Mouse (Mus musculus) kidney, embryonic 14.5 days (tissue): Measurements from ENCODE around the gene Rnf38. TPM values are rescaled to one million over a fixed set of nuclear protein-coding genes. Genes with fewer than 3 reads are reported as not detected.

Experiments
- ATAC-seq: fragments of 200-750 bp; cut with Nextera tagmentation; 2 replicates; pipeline ENCODE4 v1.8.0; 2017; ENCODE audit warnings: moderate number of reproducible peaks, mild to moderate bottlenecking, moderate TSS enrichment, moderate library complexity; ENCODE audit not compliant: low FRiP score, low TSS enrichment
- H3K27ac ChIP-seq: fragments of 300-500 bp; sonication (generic); 2 replicates; pipeline ENCODE4 v1.5.1; 2014; ENCODE audit warnings: low read depth, mild to moderate bottlenecking, low read length, moderate library complexity, mixed read lengths
- H3K27me3 ChIP-seq: fragments of 300-500 bp; sonication (generic); 2 replicates; pipeline ENCODE4 v1.6.1; 2014; ENCODE audit warnings: mild to moderate bottlenecking, low read length; ENCODE audit not compliant: control insufficient read depth, insufficient read depth
- H3K36me3 ChIP-seq: fragments of 300-500 bp; sonication (generic); 2 replicates; pipeline ENCODE4 v1.6.1; 2014; ENCODE audit warnings: low read length, mixed read lengths; ENCODE audit not compliant: control insufficient read depth, insufficient read depth
- H3K4me1 ChIP-seq: fragments of 300-500 bp; sonication (generic); 2 replicates; pipeline ENCODE4 v1.6.1; 2014; ENCODE audit warnings: low read length, mixed read lengths; ENCODE audit not compliant: control insufficient read depth, insufficient read depth
- H3K4me2 ChIP-seq: fragments of 300-500 bp; sonication (generic); replicated peaks from 2 replicates; pipeline ENCODE4 v1.6.1; 2014; ENCODE audit warnings: low read depth, mild to moderate bottlenecking, low read length
- H3K4me3 ChIP-seq: fragments of 300-500 bp; sonication (generic); 2 replicates; pipeline ENCODE4 v1.5.1; 2014; ENCODE audit warnings: mild to moderate bottlenecking, low read length
- H3K9ac ChIP-seq: fragments of 300-500 bp; sonication (generic); 2 replicates; pipeline ENCODE4 v1.6.1; 2014; ENCODE audit warnings: low read depth, mild to moderate bottlenecking, low read length, moderate library complexity
- H3K9me3 ChIP-seq: fragments of 300-500 bp; sonication (generic); 2 replicates; pipeline ENCODE4 v1.6.1; 2016; ENCODE audit warnings: low read length; ENCODE audit not compliant: control insufficient read depth
- WGBS: fragments of 180-500 bp; shearing (Covaris S2); extraction: QIAGEN DNeasy Blood & Tissue Kit; methylation state at CpG from one replicate; pipeline ENCODE4 v1.1.7; 2014; 5-methylcytosine and 5-hydroxymethylcytosine counted together
- polyA plus RNA-seq: library from polyadenylated mRNA; unstranded; fragments of >200 nt; fragmentation: Nextera tagmentation; extraction: Ambion mirVana; gene quantifications from 2 replicates; pipeline ENCODE4 v1.2.1, GENCODE M21; 2014

Gene Rnf38
- 25.8 and 41.0 TPM in 2 replicates for polyA plus RNA-seq

DNA sequence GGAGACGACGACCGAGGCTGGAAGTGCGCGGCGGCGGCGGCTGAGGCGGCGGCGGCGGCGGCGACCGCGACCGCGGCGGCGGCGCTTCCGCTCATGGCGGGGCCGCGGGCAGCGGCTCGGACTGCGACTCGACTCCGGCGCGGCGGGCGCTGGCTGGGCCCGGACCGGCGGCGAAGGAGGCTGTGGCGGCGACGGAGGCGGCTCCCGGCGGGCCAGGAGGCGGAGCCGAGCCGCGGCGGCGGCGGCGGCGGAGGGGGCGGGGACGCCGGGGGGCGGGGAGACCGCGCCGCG is at the start of gene Rnf38:
Rnf38 (minus strand) TSS at position 77 of the 291 bp plus-strand sequence.
- ATAC-seq: no peak
- H3K9ac ChIP-seq: peak within 1 kb of the TSS; percentile 88
- no CpG with 5 or more reads among the region's 61 CpGs for whole genome bisulfite sequencing
- peak within 1 kb of the TSS; percentile 90 for H3K27ac ChIP-seq
- peak within 1 kb of the TSS; percentile 78 for H3K4me2 ChIP-seq
- peaks cover 15% of the 10 kb centered on the region; the same call in 1 of the 2 replicates for H3K4me1 ChIP-seq
- no peaks in the 10 kb centered on the region for H3K9me3 ChIP-seq
- H3K27me3 ChIP-seq: no peaks in the 10 kb centered on the region
- H3K36me3 ChIP-seq: no peaks in the 10 kb centered on the region
- H3K4me3 ChIP-seq: peak within 1 kb of the TSS; percentile 79

DNA sequence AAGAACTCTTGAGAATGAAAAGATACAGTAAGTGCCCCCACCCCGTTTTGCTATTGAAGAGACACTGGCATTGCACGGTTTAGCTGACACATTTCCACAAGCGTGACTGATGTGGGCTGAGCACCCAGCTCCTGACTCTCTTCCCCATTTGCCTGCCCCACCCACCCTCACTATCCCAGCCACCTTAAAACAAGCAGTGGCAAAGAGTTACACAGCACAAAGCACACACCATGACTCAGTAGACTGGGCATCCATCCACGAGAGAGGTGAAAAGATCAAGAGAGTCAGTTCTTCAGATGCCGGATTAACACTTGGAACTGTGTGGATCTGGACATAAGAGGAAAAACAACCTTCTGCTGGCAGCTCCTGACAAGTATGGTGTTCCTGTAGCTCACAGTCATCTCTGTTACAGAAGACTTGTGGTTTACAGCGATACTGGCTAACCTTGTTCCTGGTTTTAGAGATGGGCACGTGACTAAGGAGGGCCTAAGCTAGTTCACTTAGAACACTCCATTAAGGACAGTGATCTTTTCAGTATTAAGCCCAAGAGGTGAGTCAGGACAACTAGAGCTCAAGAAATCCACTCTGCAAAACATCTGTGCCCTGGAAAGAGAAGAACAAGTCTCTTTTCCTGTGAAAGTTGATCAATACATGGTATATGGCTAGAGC is 48.1 kb upstream of the Rnf38 start:
- ATAC-seq: no peak
- Histone ChIP-seq H3K4me3 (no peak overlapping the region), H3K27ac (no peak overlapping the region), H3K4me2 (no peak overlapping the region), H3K36me3 (no peaks in the 10 kb centered on the region), H3K27me3 (no peaks in the 10 kb centered on the region), H3K4me1 (no peaks in the 10 kb centered on the region), H3K9me3 (no peaks in the 10 kb centered on the region), H3K9ac (no peak overlapping the region)
- 80% methylated on average over 7 of the region's 7 CpGs for WGBS

DNA sequence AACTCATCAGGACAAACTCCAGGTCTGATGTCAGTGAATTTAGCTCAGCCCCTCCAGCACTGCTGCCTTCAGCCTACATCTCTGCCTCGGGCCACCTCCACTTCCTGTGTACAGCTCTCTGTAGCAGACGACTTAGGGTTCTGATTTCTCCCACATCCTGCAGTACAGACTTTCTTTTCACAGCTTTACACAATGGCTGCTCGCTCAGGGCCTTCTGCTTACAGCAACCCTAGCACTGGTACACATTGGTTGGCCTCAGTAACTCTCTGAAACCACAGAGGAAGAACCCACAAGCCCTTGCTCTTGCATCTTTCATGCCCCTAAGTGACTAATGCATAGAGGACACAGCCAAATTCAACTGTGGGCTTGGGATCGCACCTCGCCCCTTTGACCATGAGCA is 37.5 kb upstream of the Rnf38 start:
- no peak overlapping the region for H3K9ac ChIP-seq
- H3K27ac ChIP-seq: no peak overlapping the region
- H3K4me1 ChIP-seq: no peaks in the 10 kb centered on the region
- ATAC-seq: no peak
- no peaks in the 10 kb centered on the region for H3K27me3 ChIP-seq
- H3K9me3 ChIP-seq: no peaks in the 10 kb centered on the region
- WGBS: 65% methylated on average over 5 of the region's 5 CpGs
- H3K4me2 ChIP-seq: no peak overlapping the region
- H3K4me3 ChIP-seq: no peak overlapping the region
- H3K36me3 ChIP-seq: no peaks in the 10 kb centered on the region

DNA sequence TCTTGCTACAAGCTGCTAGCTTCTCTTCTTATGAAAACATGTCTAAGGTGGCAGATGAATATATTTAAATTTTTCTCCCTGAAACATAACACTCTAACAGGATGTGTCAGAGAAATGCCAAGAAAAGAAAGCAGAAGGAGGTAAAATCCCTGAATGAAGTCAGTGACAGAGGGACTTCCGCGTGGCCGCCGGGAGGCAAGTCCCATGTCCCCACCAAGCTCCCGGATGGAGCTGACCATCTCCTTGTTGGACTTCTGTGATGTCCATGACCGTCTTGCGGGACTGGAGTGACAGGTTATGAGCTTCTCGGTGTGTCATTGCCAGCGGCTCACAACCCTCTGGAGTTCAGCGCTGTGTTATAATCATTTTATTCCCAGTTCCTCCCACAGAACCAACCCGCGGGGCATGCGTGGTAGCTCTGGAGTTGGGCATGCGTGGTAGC is 35.8 kb upstream of the Rnf38 start:
- Histone ChIP-seq H3K4me3 (no peak overlapping the region), H3K27me3 (no peaks in the 10 kb centered on the region), H3K4me2 (no peak overlapping the region), H3K36me3 (no peaks in the 10 kb centered on the region), H3K27ac (no peak overlapping the region), H3K9me3 (no peaks in the 10 kb centered on the region), H3K9ac (no peak overlapping the region), H3K4me1 (no peaks in the 10 kb centered on the region)
- ATAC-seq: no peak
- WGBS: 90% methylated on average over 14 of the region's 14 CpGs

DNA sequence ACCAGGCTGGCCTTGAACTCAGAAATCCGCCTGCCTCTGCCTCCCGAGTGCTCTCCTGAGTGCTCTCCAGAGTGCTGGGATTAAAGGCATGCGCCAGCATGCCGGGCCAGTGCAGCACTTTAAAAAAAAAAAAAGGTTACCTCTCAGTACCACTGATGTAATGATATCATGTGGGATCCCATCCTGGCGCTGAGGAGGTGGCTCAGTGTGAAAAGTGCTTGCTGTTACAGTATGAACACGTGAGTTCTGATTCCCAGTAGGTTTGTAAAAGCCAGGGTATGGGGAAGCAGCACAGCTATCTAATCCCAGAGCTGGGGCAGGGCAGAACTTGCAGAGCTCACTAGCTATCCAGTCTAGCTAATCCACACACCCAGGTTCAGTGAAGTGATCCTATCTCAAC is 33.8 kb upstream of the Rnf38 start:
- no peak for ATAC-seq
- H3K36me3 ChIP-seq: no peaks in the 10 kb centered on the region
- no peak overlapping the region for H3K27ac ChIP-seq
- H3K4me1 ChIP-seq: no peaks in the 10 kb centered on the region
- no peaks in the 10 kb centered on the region for H3K9me3 ChIP-seq
- no peak overlapping the region for H3K4me3 ChIP-seq
- H3K27me3 ChIP-seq: no peaks in the 10 kb centered on the region
- WGBS: 77% methylated on average over 6 of the region's 6 CpGs
- H3K4me2 ChIP-seq: no peak overlapping the region
- H3K9ac ChIP-seq: no peak overlapping the region

DNA sequence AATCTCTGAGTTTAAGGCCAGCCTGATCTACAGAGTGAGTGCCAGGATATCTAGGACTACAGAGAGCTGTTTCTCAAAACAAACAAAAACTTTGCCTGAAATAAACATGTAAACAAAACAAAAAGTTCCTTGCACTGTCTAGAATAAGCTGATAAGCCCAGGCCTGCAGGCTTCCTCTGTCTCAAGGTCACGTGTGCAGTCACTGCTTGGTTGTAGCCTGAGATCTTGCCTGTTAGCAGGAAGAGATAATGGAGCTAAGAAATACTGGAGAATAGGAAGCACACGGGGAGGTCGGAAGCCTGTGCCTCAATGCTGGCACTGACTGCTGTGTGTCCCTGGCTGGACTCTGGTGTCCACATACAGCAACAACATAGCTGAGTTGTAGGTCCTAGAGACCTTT is 31.9 kb upstream of the Rnf38 start:
- Histone ChIP-seq H3K9ac (no peak overlapping the region), H3K4me3 (no peak overlapping the region), H3K4me1 (no peaks in the 10 kb centered on the region), H3K4me2 (no peak overlapping the region), H3K27ac (no peak overlapping the region), H3K36me3 (no peaks in the 10 kb centered on the region), H3K27me3 (no peaks in the 10 kb centered on the region), H3K9me3 (no peaks in the 10 kb centered on the region)
- ATAC-seq: no peak
- WGBS: 88% methylated on average over 3 of the region's 3 CpGs

DNA sequence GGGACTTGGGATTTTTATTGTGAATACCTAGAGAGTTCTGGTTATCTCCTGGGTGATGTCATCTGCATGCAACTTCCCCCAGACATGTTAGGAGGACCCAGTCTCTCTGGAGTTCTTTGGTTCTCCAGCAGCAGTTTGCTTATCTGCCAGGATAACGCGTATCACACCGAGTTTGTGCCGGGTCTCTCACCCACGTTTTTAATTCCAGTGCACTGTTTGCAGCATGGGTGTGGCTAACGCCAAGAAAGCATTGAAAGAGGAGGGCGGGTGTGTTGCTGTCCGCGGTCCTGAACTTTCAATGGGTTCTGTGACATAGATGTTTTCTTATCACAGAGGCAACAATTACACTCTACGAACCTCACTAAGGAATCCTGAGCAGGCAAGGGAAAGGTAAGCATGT is 26.7 kb upstream of the Rnf38 start:
- WGBS: 3% methylated on average over 10 of the region's 10 CpGs
- no peak overlapping the region for H3K27ac ChIP-seq
- no peak overlapping the region for H3K9ac ChIP-seq
- H3K36me3 ChIP-seq: no peaks in the 10 kb centered on the region
- H3K27me3 ChIP-seq: no peaks in the 10 kb centered on the region
- no peaks in the 10 kb centered on the region for H3K4me1 ChIP-seq
- no peak for ATAC-seq
- H3K4me2 ChIP-seq: no peak overlapping the region
- no peaks in the 10 kb centered on the region for H3K9me3 ChIP-seq
- H3K4me3 ChIP-seq: no peak overlapping the region

DNA sequence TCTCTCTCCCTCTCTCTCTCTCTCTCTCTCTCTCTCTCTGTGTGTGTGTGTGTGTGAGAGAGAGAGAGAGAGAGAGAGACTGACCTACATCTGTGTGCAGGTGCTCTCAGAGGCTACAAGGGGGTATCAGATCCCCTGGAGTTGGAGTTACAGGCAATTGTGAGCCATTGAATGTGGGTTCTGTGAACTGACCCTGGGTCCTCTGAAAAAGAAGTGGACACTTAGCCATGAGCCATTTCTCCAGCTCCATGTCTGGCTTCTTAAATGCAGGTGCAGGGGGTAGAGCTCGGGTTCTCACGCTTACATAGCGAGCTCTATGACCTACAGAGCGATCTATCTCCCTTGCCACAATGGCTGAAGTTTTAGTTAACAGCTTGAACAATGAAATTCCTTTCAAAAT is 25.5 kb upstream of the Rnf38 start:
- H3K9me3 ChIP-seq: no peaks in the 10 kb centered on the region
- no peak for ATAC-seq
- no peak overlapping the region for H3K4me3 ChIP-seq
- no peak overlapping the region for H3K27ac ChIP-seq
- no peaks in the 10 kb centered on the region for H3K36me3 ChIP-seq
- WGBS: 83% methylated on average over 4 of the region's 4 CpGs
- no peak overlapping the region for H3K4me2 ChIP-seq
- H3K27me3 ChIP-seq: no peaks in the 10 kb centered on the region
- no peak overlapping the region for H3K9ac ChIP-seq
- no peaks in the 10 kb centered on the region for H3K4me1 ChIP-seq

DNA sequence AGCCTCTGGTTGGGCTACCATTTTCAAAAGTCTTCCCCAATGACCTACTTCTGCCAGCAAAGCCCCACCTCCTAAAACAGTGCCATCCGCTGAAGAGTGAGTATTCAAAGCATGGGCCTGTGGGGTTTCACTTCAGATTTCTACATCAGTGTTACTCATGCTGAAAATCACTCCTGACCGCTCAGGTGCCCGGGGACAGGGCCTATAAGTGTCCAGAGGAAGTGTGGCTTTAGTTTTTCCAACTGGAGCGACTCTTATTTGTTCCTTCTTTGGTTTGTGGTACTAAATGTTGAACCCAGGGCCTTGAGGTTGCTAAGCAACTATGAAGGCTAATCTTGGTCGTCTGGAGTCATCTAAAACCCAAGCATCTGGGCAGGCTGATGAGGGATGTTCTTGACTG is 21.0 kb upstream of the Rnf38 start:
- no peaks in the 10 kb centered on the region for H3K27me3 ChIP-seq
- no peak overlapping the region for H3K9ac ChIP-seq
- no peak overlapping the region for H3K27ac ChIP-seq
- ATAC-seq: no peak
- H3K4me1 ChIP-seq: no peaks in the 10 kb centered on the region
- 79% methylated on average over 5 of the region's 5 CpGs for WGBS
- H3K36me3 ChIP-seq: no peaks in the 10 kb centered on the region
- H3K4me2 ChIP-seq: no peak overlapping the region
- no peak overlapping the region for H3K4me3 ChIP-seq
- no peaks in the 10 kb centered on the region for H3K9me3 ChIP-seq
